Mouse (Mus musculus) urinary bladder, postnatal 10 days (tissue): ENCODE results near the gene Olfr912.

Experiments used
- DNase-seq: peaks from one replicate; pipeline ENCODE4 v3.0.0; 2022; ENCODE audit warnings: low spot score

Gene Olfr912

GRCm38 (mm10) chr9:38579878-38580277, at the start of gene Olfr912:
Gene Olfr912, plus strand, starts transcription at chr9:38580178.
- DNase-seq, result no peak

DNA sequence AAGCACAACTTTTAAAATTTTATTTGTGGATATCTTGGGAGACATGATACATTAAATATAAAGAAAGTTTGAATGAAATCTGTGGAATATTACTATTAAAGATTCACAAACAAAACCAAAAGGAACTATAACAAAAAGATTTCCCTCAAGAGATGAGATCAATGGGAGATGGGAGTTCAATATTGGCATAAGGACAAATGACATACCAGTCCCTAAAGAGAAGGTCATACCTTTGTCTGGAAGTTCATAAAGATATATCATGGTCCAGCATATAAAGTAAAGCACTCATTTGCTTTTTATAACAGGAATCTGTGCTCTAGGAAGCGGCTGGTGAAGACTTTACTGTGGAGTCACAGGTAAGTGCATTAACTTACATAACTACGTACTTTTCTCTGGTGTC, 42.4 kb upstream of the Olfr912 start, which contains the start of gene Olfr910:
Olfr910 (plus strand) TSS at position 301 of the 400 bp plus-strand sequence.
- no peak for DNase-seq

- no peak for DNase-seq
These were observed 11.1 kb downstream of the Olfr912 start for GRCm38 (mm10) chr9:38591056-38591455.

- no peak for DNase-seq
These were observed 12.5 kb downstream of the Olfr912 start, which contains the start of gene Olfr913 for GRCm38 (mm10) chr9:38592459-38592858. Gene Olfr913, plus strand, starts transcription at chr9:38592759.

- DNase-seq, result no peak
These were observed 24.8 kb downstream of the Olfr912 start, which contains the start of gene Olfr914 for GRCm38 (mm10) chr9:38604802-38605201. Gene Olfr914, plus strand, starts transcription at chr9:38605102.

GRCm38 (mm10) chr9:38632406-38632805, 52.4 kb downstream of the Olfr912 start:
- no peak for DNase-seq
